Mouse (Mus musculus) lung, postnatal 10 days (tissue): ENCODE measurements around the gene Ccdc141.

Experiments used
- DNase-seq: peaks from one replicate; pipeline ENCODE4 v3.0.0; 2021

The Ccdc141 gene

DNA sequence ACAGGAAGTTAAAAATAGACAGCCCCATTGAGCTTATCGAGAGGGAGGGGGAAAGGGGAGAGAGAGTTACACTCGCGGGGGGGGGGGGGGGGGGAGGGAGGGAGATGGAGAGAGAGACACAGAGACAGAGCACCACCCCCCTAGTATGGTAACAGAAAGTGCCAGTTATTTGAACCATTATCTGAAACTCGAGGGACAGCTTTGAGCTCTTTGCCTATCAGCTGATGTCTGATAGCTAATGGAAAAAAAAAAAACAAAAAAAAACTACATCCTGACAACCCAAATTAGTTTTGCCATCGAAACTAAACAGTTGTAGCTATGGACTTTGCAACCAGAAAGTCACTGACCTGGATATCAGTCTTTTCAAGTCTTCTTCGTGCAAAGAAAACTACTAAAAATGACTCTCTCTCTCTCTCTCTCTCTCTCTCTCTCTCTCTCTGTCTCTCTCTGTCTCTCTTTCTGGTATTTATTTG is at the start of gene Ccdc141:
Gene Ccdc141, minus strand, starts transcription at position 4 of the 473 bp plus-strand sequence.
- no peak for DNase-seq

DNA sequence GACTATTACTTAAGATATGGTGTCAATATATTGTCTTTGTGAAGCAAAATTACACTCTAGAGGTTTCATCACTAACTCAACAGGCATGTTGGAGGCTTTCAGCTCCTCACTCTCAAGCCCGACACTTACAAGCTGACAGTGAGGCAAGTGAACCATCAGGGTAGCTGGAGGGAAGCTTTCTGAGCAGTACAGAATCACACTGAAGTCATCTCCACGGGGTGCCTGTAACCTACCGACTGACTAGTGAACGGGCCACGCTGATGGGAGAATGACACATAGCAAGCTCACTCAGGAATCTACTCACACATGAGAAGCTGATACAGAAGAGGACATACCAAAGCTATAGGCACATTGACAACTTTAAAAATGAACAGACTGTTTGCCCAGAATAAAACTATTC is 42.4 kb upstream of the Ccdc141 start:
- DNase-seq, result no peak

GRCm38 (mm10) chr2:77206951-77207350 is 36.5 kb upstream of the Ccdc141 start:
- no peak for DNase-seq

DNA sequence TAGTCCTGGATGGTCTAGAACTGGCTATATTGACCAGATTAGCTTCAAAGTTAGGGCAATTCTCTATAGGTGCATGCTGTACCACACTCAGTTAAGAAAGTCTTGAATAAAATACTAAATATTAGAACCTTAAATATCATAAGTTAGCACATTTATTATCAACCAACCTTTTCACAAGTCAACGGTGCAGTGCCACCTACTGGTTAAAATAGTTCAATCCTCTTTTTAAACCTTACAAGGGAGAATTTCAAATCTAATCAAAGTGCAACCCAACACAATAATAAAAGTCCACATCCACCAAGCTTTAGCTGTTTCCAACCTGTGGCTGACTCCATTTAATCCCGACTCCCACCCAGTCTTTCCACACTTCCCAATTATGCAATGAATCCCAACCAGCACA is 33.5 kb upstream of the Ccdc141 start:
- DNase-seq, result peak; percentile 27

- peak; percentile 32 for DNase-seq
These were observed 31.5 kb upstream of the Ccdc141 start for GRCm38 (mm10) chr2:77201900-77202299.

DNA sequence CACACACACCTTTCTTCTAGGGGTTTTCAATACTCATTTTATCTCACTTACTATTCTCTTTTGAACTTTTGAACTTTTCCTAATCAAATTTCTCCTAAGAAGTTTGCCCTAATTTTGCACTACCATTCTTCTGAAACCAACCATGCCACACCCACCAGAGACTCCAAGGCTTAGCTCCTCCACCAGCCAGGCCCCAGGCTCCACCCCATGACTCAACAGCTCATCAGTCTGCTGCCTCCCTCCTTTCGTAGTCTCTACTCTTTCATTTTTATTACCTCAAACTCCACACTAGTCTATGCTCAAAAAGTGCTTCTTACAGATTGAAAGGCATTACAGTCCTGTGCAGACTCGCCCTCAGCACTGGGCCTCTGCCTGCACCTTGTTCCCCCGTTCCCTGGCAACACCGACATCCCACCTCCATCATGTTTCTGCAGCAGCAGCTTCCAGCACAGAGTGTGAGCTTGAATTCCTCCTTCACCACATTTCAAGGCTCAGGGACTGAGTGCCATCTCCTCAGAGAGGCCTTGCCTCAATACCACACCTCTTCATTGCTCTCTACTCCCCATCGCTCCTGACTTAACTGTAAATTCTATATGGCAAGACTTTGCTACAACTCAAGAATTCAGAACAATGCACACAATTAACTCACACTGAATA is 30.6 kb upstream of the Ccdc141 start:
- DNase-seq, result no peak

DNA sequence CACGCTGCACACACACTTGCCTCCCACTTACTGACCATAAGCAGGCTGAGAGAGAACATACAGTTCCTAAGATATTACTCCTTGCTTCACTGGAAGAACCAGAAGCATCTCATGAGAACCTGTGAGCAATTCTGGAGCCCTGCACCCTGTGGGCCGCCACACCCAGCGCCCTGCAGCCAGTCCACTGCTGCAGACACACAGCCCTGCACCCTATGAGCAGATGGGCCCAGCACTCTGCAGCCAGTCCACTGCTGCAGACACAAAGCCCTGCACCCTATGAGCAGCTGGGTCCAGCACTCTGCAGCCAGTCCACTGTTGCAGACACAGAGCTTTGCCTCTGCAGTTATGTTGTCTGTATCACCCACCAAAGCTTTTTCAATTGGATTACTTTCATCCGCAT is 29.9 kb upstream of the Ccdc141 start:
- no peak for DNase-seq

GRCm38 (mm10) chr2:77198246-77198645 is 27.8 kb upstream of the Ccdc141 start:
- DNase-seq, result no peak

DNA sequence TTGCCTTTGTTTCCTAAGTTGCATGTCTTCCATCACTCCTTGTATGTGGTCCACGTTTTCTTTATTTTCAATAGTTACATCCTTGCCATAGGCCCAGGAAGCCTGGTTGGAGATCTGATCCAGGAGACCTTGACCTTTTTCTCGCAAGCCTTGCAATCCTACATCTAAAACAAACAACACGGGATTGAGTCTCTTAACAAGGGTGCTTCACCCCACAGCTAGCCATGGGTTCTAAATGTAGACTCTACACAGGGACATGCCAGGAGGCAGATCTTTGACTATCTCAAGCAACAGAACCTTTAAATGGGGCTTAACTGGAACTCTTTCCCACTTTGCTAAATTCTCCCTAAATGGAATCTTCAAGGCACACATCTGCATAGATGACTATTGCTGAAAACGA is 26.4 kb upstream of the Ccdc141 start:
- no peak for DNase-seq

DNA sequence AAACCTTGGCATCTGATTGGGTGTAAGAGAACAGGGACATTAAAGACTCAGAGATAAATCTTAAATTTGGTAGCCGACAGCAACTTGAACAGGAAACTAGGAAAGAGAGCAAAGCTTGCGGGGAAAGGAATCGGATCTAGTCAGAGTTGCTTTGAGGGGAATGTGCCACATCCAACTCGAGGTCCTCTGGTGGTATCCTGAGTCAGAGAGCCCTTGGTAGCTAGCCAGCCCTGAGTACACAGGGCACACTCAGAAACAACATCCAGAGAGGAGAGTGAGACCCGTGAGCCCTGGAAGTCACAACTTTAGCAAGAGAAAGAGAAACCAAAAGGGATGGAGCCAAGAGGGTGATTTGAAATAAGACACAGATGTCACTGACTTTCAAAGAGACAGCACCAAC is 24.6 kb upstream of the Ccdc141 start:
- peak; percentile 20 for DNase-seq

GRCm38 (mm10) chr2:77191811-77192210 is 21.4 kb upstream of the Ccdc141 start:
- no peak for DNase-seq

- no peak for DNase-seq
These were observed 20.5 kb upstream of the Ccdc141 start for GRCm38 (mm10) chr2:77190891-77191290.

GRCm38 (mm10) chr2:77190301-77190700 is 19.9 kb upstream of the Ccdc141 start:
- DNase-seq, result no peak

GRCm38 (mm10) chr2:77189671-77190070 is 19.2 kb upstream of the Ccdc141 start:
- no peak for DNase-seq

- no peak for DNase-seq
These were observed 17.1 kb upstream of the Ccdc141 start for GRCm38 (mm10) chr2:77187501-77187900.

DNA sequence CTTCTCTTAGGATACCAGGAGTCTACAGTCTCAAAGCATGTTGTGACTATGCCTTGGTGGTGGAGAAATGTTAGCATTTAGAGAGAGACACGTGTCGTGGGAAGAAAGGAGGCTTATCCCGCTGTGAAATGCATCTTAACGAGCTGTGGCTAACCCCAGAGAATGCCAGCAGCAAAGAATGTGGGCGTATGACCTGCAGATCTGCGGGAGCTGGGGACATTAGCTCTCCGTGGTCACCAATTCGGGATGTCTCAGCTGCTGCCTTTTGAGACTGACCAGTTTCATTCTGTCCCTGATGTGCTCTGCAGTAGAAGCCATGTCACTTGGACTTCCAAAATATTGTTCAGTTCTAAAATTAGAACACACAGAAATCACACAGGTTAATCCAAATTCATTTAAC is 16.5 kb upstream of the Ccdc141 start:
- no peak for DNase-seq

DNA sequence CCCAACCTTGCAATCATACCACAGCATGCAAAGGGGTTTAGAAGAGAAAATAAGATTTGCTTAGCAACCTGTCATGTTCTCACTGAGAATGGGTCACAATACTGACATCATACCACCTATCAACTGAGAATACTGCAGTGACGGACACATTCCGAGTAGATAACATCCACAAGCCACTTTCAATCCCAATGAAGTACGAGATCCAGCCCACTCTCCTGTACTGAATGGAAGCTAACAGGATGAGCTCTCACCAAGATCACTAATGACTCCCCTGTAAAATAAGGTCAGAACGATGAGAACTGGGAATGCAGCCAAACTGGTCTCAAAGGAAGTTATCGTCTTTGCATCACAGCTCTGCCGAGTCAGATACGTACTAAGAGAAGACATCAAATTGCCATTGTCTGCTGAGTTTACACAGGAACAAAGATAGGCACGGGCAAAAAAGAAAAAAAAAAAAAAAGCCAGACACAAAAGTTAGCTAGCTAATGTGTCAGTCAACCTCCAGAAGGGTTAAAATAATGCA is 13.7 kb upstream of the Ccdc141 start:
- DNase-seq, result no peak

DNA sequence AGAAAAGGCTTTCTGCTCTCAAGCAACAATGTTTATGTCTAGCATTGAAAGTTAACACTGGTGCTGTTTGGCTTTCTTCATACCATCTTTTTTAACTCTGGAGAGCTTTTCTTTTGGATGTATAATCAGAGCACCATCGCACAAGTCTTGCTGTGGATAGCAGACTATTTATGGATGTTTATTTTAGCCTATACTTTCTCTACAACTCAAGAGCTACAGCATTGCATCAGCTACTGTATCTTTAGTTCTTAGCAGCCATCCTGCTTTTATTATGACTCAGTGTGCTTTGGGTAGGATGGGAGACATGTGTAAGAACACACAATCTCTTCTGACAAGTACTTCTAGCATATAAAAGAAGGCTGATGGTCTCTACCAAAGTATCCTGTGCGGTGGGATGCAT is 13.2 kb upstream of the Ccdc141 start:
- DNase-seq, result no peak

GRCm38 (mm10) chr2:77182996-77183380 is 12.6 kb upstream of the Ccdc141 start:
- no peak for DNase-seq

DNA sequence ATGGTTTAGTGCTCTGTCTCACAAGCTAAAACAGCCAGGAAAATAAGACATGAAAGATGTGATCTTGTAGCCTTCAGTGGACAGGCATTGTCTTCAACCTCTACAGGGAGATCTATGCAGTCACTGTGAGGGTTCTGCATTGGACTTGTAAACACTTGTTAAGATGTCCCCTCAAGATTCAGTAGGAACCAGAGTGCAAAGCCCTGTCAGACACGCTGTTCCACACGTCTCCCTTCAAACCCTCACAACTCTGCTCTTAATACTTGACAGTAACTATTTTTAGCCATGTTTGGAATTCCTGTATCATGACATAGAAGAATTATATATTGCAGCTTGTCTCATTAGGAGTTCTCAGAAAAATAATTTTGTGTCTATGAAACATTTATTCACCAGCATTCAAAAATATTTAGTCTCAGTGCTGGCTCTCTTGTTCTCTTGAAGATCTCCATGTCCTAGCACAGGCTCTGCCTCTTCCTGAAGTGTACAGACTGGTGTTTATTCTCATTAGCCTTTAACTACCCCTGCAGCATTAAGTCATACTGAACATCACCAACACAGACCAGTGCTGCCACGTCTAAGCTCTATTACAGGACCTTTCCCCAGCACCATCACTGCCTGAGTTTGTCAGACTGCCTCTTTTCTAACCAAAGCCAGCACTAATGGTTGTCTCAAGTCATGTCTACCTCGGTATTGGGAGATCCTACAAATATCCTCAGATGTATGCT is 12.0 kb upstream of the Ccdc141 start:
- DNase-seq, result no peak

GRCm38 (mm10) chr2:77177472-77177871 is 7.0 kb upstream of the Ccdc141 start:
- no peak for DNase-seq

- no peak for DNase-seq
These were observed 6.0 kb upstream of the Ccdc141 start for GRCm38 (mm10) chr2:77176413-77176812.

GRCm38 (mm10) chr2:77175411-77175810 is 5.0 kb upstream of the Ccdc141 start:
- no peak for DNase-seq

DNA sequence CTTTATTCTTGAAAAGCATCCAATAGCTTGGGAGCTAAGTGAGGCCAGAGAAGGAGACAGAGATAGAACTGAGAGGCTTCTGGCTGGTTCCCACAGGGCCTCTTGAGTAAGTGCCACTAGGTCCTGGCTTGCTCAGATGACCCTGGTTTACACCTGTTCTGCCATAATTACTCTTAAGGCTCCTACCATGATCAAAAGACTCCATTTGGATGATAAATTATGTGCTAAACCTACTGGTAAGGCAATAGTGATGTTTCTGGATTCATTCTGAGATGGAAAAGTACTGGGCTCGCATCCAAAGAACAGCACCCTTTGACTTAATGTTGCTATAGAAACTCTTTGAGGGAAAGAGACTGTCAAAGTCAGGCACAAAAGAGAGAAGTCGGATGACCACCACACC is 3.9 kb upstream of the Ccdc141 start:
- peak; percentile 57 for DNase-seq
